Mouse (Mus musculus): ENCODE results near the gene Kl.

Kl gene

DNA sequence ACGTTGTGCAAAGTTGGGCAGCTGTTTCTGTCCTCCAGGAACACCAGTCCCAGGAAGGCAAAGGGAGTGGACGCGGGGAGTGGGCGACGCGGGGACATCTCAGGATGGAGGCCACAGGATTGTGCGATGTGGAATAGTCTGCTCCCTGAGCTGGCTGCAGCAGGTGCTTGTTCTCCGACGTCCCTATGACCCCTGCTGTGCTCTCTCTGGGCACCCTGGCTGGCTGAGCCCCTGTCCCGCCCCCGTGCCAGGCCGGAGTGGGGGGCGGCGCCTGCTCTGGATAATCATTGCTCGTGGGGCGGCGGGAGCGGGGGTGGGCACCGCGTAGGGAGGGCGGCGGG lies at the start of gene Kl:
Kl (plus strand) TSS at position 280 of the 341 bp plus-strand sequence.
- DNase-seq (ENCODE audit: low spot score in 2 of 2), result no peak

- no peak for DNase-seq (ENCODE audit: low spot score in 2 of 2)
Measured at GRCm38 (mm10) chr5:150906053-150907040, 46.1 kb upstream of the Kl start.

DNA sequence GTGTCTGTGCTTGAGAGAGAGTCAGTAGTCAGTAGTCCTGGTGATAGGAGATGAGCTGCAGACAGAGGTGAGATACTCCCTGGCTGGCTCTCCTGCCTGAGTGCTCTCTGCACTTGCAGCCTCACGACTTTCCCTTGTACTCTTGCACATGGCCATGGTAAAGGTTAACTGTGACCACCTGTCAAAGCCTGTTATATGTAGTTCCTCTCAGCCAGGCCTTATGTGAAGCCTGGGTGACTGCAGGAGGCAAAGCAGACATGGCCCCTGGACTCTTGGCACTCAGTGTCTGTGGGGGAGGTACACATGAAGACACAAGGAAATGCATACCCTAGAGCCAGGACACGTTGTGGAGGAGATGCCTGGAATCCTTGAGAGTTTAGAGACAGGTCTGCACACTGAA lies 40.3 kb upstream of the Kl start:
- no peak for DNase-seq (ENCODE audit: low spot score in 2 of 2)

- no peak for DNase-seq (ENCODE audit: low spot score in 2 of 2)
Measured at GRCm38 (mm10) chr5:150912656-150913055, 39.8 kb upstream of the Kl start.

DNA sequence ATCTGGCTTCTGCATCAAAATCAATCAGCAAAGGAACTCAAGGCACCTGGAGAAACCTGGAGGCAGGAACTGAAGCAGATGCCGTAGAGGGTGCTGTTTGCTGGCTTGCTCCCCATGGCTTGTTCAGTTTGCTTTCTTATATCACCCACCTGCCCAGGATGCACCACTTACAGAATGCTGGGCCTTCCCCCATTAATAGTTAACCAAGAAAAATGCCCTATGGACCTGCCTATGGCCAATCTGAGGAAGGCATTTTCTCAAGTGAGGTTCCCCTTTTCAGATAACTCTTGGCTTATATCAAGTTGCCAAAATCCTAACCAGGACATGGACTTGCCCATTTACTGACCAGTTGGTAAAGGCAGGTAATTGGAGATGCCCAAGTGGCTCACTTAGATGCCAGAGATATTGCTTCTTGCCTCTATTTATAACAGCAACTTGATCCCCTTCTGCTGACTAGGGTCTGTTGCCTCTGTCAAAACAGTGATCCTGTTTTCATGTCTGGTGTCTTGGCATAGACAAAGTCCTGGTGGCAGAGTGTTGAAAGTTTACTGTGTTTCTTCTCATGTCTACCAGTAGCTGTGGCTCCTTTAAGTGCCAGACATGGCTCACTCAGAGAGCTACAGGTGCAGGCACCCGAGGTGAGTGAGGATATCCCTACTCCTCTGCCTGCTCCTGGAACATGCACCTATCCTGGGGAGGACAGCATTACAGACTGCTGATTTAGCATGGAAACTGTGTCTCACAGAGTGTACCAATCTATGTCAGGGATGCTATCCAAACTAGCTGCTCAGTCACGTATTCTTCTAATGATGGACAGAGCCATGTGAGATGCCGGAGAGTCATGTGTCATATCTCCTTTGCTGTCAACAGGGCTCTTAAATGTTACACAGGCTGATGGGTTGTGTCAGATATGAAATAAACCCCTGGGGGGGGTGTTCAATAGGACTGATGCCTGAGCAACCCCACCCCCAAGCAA lies 37.0 kb upstream of the Kl start:
- DNase-seq (ENCODE audit: low spot score in 2 of 2), result no peak

- DNase-seq (ENCODE audit: low spot score in 2 of 2), result no peak
Measured at GRCm38 (mm10) chr5:150917131-150917858, 35.1 kb upstream of the Kl start.

- DNase-seq (ENCODE audit: low spot score in 2 of 2), result no peak
Measured at GRCm38 (mm10) chr5:150918599-150918998, 33.8 kb upstream of the Kl start.

DNA sequence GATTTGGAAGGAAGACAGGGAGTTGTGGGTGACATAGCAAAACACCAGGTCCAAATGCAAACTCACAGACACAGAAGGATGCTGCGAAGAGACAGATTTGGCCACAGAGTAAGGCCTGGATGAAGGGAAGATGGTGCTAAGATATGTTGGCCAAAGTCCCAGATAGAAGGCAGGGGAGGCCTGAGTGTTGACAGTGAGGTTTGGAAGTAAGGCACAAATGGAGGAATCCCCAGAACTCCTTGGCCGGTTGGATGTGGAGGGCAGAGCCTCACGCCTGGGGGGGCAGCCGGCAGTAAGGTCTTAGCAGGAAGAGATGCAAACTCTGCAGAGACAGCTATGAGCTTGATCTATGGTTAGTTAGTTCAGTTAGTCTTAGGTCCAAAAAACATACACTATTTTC lies 33.1 kb upstream of the Kl start:
- DNase-seq (ENCODE audit: low spot score in 2 of 2), result no peak

- DNase-seq (ENCODE audit: low spot score in 2 of 2), result no peak
Measured at GRCm38 (mm10) chr5:150919961-150920360, 32.4 kb upstream of the Kl start.

GRCm38 (mm10) chr5:150929406-150929805 lies 23.0 kb upstream of the Kl start:
- DNase-seq (ENCODE audit: low spot score in 2 of 2), result no peak

GRCm38 (mm10) chr5:150932596-150932995 lies 19.8 kb upstream of the Kl start:
- DNase-seq (ENCODE audit: low spot score in 2 of 2), result no peak

DNA sequence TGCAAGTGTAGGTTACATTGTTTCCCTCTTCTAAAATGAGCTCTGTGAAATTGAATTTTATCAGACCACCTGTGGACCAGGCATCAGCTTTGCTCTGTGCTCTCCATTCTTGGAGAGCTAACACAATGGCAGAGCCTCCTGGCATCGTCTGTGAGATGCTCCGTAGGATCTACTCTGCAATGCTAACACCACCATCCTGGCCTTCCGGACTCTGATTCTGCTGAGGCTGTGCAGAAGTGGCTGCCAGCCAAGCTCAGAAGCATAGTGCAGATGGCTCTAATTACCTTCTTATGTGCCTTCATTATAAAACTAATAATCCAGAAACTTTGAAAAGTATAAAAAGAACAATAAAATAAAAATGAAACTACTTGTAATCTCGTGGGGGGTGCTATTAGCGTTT lies 16.2 kb upstream of the Kl start:
- DNase-seq (ENCODE audit: low spot score in 2 of 2), result no peak

- no peak for DNase-seq (ENCODE audit: low spot score in 2 of 2)
Measured at GRCm38 (mm10) chr5:150936807-150937206, 15.6 kb upstream of the Kl start.

- DNase-seq (ENCODE audit: low spot score in 2 of 2), result no peak
Measured at GRCm38 (mm10) chr5:150937501-150937900, 14.9 kb upstream of the Kl start.

GRCm38 (mm10) chr5:150945576-150945975 lies 6.8 kb upstream of the Kl start:
- DNase-seq (ENCODE audit: low spot score in 2 of 2), result no peak

DNA sequence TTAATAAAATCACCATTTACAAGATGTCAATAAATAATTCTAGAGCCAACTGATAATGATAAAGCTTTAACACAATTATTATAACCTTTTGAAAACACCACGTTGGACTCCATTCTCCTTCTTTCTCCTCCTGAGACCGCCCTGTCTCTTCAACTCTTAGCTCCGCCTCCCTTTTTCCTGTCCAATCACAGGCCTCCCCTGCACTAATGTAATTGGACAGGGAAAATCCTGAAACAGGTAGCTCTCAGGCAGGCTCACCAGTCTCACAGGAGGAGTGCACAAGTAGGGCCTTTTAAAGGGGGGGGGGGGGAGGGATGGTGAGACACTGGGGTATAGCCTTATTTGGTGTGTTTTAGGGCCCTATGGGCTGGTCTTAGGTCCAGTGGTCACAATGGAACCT lies 3.3 kb upstream of the Kl start:
- no peak for DNase-seq (ENCODE audit: low spot score in 2 of 2)

GRCm38 (mm10) chr5:150951325-150951724 lies 1.1 kb upstream of the Kl start:
- no peak for DNase-seq (ENCODE audit: low spot score in 2 of 2)

- no peak for DNase-seq (ENCODE audit: low spot score in 2 of 2)
Measured at GRCm38 (mm10) chr5:150952669-150953521, 488 bp downstream of the Kl start.

DNA sequence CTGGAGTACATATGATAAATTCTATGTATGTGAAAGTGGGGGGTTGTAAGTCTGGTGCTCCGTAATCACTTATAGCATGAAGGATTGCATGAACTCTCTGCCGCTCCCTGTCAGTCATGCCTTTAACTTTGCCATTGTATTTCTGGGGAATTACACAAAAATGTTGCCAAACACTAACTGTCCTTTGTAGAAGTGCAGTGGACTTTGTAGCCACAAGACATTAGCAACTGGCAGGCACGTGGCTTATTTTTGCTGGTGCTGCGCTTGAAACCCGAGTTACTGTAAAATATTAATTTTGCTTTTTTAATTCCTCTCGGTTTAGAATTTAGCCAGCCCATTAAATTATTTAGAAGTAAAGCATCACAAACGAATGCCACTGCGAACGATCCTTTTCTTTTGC lies 2.4 kb downstream of the Kl start:
- DNase-seq (ENCODE audit: low spot score in 2 of 2), result no peak

- no peak for DNase-seq (ENCODE audit: low spot score in 2 of 2)
Measured at GRCm38 (mm10) chr5:150959861-150960260, 7.5 kb downstream of the Kl start.

GRCm38 (mm10) chr5:150961615-150962014 lies 9.2 kb downstream of the Kl start:
- no peak for DNase-seq (ENCODE audit: low spot score in 2 of 2)
